ENCODE assay signal across 15 mouse cellular contexts in genomic region chr3:124712166-124712565, GRCm38 (mm10).
"Had no signal": no experiment of that assay in that cellular context is flagged by ENCODE, and none has a peak within 500 bp of the region (broad histone marks: within the 10 kb centered on the region; RNA-seq: fewer than 3 reads in every experiment).

No protein-coding gene starts in this region.

- H3K4me1 ChIP-seq: limb, embryonic 10.5 days; liver, embryonic 15.5 days; midbrain, embryonic 12.5 days; neural tube, embryonic 13.5 days had no signal

- H3K9me3 ChIP-seq: limb, embryonic 10.5 days; liver, embryonic 15.5 days; midbrain, embryonic 12.5 days; neural tube, embryonic 13.5 days had no signal

- H3K27ac ChIP-seq: limb, embryonic 10.5 days; liver, embryonic 15.5 days; midbrain, embryonic 12.5 days; neural tube, embryonic 13.5 days had no signal

- H3K36me3 ChIP-seq: limb, embryonic 10.5 days; liver, embryonic 15.5 days; midbrain, embryonic 12.5 days; neural tube, embryonic 13.5 days had no signal

- DNase-seq: kidney, adult 8-10 months; kidney, postnatal 25 days; layer of hippocampus, adult 9-11 months; lung, adult 2 months; lung, postnatal 4 days; retina, postnatal 1 day; right cerebral cortex, postnatal 4 days; spleen, adult 18-20 months; thymus, postnatal 36 days had no signal

- H3K4me2 ChIP-seq: liver, embryonic 11.5 days; liver, embryonic 15.5 days; midbrain, embryonic 12.5 days; neural tube, embryonic 13.5 days had no signal

- H3K9ac ChIP-seq: liver, embryonic 15.5 days; midbrain, embryonic 12.5 days; neural tube, embryonic 13.5 days had no signal

- H3K4me3 ChIP-seq: limb, embryonic 10.5 days; liver, embryonic 15.5 days; midbrain, embryonic 12.5 days; neural tube, embryonic 13.5 days had no signal

- ATAC-seq: lung, postnatal 0 days had no signal

- H3K27me3 ChIP-seq: liver, embryonic 15.5 days; midbrain, embryonic 12.5 days; neural tube, embryonic 13.5 days had no signal
